In the genomic region with DNA sequence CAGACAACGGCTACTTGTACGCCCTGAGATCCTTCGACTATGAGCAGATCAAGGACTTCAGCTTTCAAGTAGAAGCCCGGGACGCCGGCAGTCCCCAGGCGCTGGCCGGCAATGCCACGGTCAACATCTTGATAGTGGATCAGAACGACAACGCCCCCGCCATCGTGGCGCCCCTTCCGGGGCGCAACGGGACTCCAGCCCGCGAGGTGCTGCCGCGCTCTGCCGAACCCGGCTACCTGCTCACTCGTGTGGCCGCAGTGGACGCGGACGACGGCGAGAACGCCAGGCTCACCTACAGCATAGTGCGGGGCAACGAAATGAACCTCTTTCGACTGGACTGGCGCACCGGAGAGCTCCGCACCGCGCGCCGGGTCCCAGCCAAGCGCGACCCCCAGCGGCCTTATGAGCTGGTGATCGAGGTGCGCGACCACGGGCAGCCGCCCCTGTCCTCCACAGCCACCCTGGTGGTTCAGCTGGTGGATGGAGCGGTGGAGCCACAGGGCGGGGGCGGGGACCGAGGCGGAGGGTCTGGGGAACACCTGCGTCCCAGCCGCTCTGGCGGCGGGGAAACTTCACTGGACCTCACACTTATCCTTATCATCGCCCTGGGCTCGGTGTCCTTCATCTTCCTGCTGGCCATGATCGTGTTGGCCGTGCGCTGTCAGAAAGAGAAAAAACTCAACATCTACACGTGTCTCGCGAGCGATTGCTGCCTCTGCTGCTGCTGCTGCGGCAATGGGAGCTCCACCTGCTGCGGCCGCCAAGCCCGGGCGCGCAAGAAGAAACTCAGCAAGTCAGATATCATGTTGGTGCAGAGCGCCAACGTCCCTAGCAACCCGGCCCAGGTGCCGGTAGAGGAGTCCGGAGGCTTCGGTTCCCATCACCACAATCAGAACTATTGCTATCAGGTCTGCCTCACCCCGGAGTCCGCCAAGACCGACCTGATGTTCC, we compare ENCODE assay signal across 9 mouse cellular contexts. TPM values are rescaled to one million over a fixed set of nuclear protein-coding genes. Genes with fewer than 3 reads are reported as not detected.
DNase-seq lines count a peak whose midpoint lies in the region; ATAC-seq lines count a peak whose summit lies in the region.
"Had no signal": no experiment of that assay in that cellular context is flagged by ENCODE, and none has a peak within 500 bp of the region (broad histone marks: within the 10 kb centered on the region; RNA-seq: fewer than 3 reads in every experiment).

No protein-coding gene starts in this region.

- peak overlapping the region; percentile 74 for H3K27ac ChIP-seq in hindbrain, embryonic 15.5 days (replicated peaks)
- no peak overlapping the region for H3K27ac ChIP-seq in liver, embryonic 13.5 days

- peak; percentile 26 to 38 for DNase-seq in frontal cortex, postnatal 10 days (ENCODE audit: low spot score in 2 of 2)
- DNase-seq in frontal cortex, adult 2 months (ENCODE audit: extremely low spot score in 1 of 2, low spot score in 1 of 2) = no peak
- DNase-seq in urinary bladder, postnatal 14 days (ENCODE audit: low spot score) = peak; percentile 3
- DNase-seq in urinary bladder, adult 2 months (ENCODE audit: low spot score) = no peak
- no peak for DNase-seq in liver, embryonic 13.5 days
- peak; percentile 49 to 70 for DNase-seq in right cerebral cortex, adult 2 months (ENCODE audit: low spot score in 2 of 2)
- no peak for DNase-seq in adipocyte (ENCODE audit: low spot score)

- H3K9ac ChIP-seq in hindbrain, embryonic 15.5 days = peak overlapping the region; percentile 54
- no peak overlapping the region for H3K9ac ChIP-seq in liver, embryonic 13.5 days

- no peaks in the 10 kb centered on the region for H3K9me3 ChIP-seq in hindbrain, embryonic 15.5 days
- H3K9me3 ChIP-seq in liver, embryonic 13.5 days (replicated peaks) = no peaks in the 10 kb centered on the region

- peaks cover 17% of the 10 kb centered on the region for H3K4me1 ChIP-seq in hindbrain, embryonic 15.5 days (replicated peaks)
- H3K4me1 ChIP-seq in liver, embryonic 13.5 days (replicated peaks) = 0 out of 2 replicates have a peak, but pooled peaks cover 14% of the 10 kb centered on the region

- 2% methylated on average over 82 of the region's 82 CpGs for WGBS in hindbrain, embryonic 15.5 days
- WGBS in liver, embryonic 13.5 days (ENCODE audit: insufficient replicate concordance) = 3% methylated on average over 82 of the region's 82 CpGs

- peak; percentile 0; the same call in 1 of the 2 replicates for ATAC-seq in hindbrain, embryonic 15.5 days (ENCODE audit: low FRiP score, low read depth)
- no peak for ATAC-seq in liver, embryonic 13.5 days (ENCODE audit: low read depth)

- peak overlapping the region; percentile 73 for H3K4me2 ChIP-seq in hindbrain, embryonic 15.5 days
- peak overlapping the region; percentile 62 for H3K4me2 ChIP-seq in liver, embryonic 13.5 days

- H3K4me3 ChIP-seq in hindbrain, embryonic 15.5 days = peak overlapping the region; percentile 54
- H3K4me3 ChIP-seq in liver, embryonic 13.5 days (replicated peaks) = peak overlapping the region; percentile 34

- no peaks in the 10 kb centered on the region for H3K36me3 ChIP-seq in hindbrain, embryonic 15.5 days
- no peaks in the 10 kb centered on the region for H3K36me3 ChIP-seq in liver, embryonic 13.5 days

- H3K27me3 ChIP-seq in hindbrain, embryonic 15.5 days = no peaks in the 10 kb centered on the region
- H3K27me3 ChIP-seq in liver, embryonic 13.5 days = peaks cover 68% of the 10 kb centered on the region
- H3K27me3 ChIP-seq: CH12.LX had no signal

RNA-seq across cellular contexts. Expression of gene Pcdh10, which starts 2.9 kb away (rescaled TPM):
- 87.3 and 105 TPM in 2 replicates for polyA plus RNA-seq in frontal cortex, adult 2 months (2012; rRNA removed)
- polyA plus RNA-seq in urinary bladder, adult 2 months (2012; rRNA removed) = 0.16 and 0.25 TPM in 2 replicates
- polyA plus RNA-seq in hindbrain, embryonic 15.5 days (2015; fragmentation: Nextera tagmentation; extraction: Ambion mirVana) = 20.2 and 20.8 TPM in 2 replicates
- polyA plus RNA-seq in liver, embryonic 13.5 days (2015; fragmentation: Nextera tagmentation; extraction: Ambion mirVana) = 0.05 and 0.12 TPM in 2 replicates

Comparison
In these comparisons a context has a peak if more than half of its experiments do, and no peak if none do; other contexts are left out.
1. DNase-seq: peak in frontal cortex, postnatal 10 days (2 of 2), urinary bladder, postnatal 14 days (single experiment) and right cerebral cortex, adult 2 months (2 of 2); none in frontal cortex, adult 2 months (0 of 2), urinary bladder, adult 2 months (single experiment), liver, embryonic 13.5 days (single experiment) and adipocyte (single experiment).
2. RNA of gene Pcdh10, which starts 2.9 kb away (polyA plus RNA-seq): 87.3 to 105 TPM in frontal cortex, adult 2 months and 20.2 to 20.8 TPM in hindbrain, embryonic 15.5 days; 0.16 to 0.25 TPM in urinary bladder, adult 2 months and 0.05 to 0.12 TPM in liver, embryonic 13.5 days; every median in the first group is over 10 times any median in the second.